14 mouse cellular contexts compared by ENCODE assay signal in genomic region chr1:153802691-153803090, GRCm38 (mm10). TPM values are rescaled to one million over a fixed set of nuclear protein-coding genes. Genes with fewer than 3 reads are reported as not detected.
DNase-seq lines count a peak whose midpoint lies in the region; ATAC-seq and TF ChIP-seq lines count a peak whose summit lies in the region.
"Had no signal": no experiment of that assay in that cellular context is flagged by ENCODE, and none has a peak within 500 bp of the region (broad histone marks: within the 10 kb centered on the region; RNA-seq: fewer than 3 reads in every experiment).

No protein-coding gene starts in this region.

- no peaks in the 10 kb centered on the region for H3K4me1 ChIP-seq in kidney, adult 2 months (ENCODE audit: control insufficient read depth, insufficient read depth, low read length)
- H3K4me1 ChIP-seq: hindbrain, embryonic 13.5 days had no signal

- WGBS in kidney, adult 2 months: 72% methylated on average over 7 of the region's 7 CpGs

- H3K36me3 ChIP-seq in kidney, adult 2 months (ENCODE audit: control insufficient read depth, insufficient read depth, low read length): no peaks in the 10 kb centered on the region
- H3K36me3 ChIP-seq: hindbrain, embryonic 13.5 days had no signal

- TF ChIP-seq POLR2A in kidney, adult 2 months (IDR thresholded peaks at IDR 0.05; ENCODE audit: low read depth, low read length): no peak

- no peaks in the 10 kb centered on the region; the same call in 1 of the 2 replicates for H3K27me3 ChIP-seq in kidney, adult 2 months (replicated peaks; ENCODE audit: control insufficient read depth, insufficient read depth, low read length)
- H3K27me3 ChIP-seq: hindbrain, embryonic 13.5 days had no signal

- TF ChIP-seq CTCF in kidney, adult 2 months (conservative IDR thresholded peaks at IDR 0.05; ENCODE audit: insufficient read depth, insufficient read length, low read depth, low read length): no peak

- peak overlapping the region; percentile 50; the same call in 1 of the 2 replicates for H3K27ac ChIP-seq in kidney, adult 2 months (ENCODE audit: insufficient read depth, low read depth, low read length)
- H3K27ac ChIP-seq: hindbrain, embryonic 13.5 days; kidney, postnatal 0 days had no signal

- DNase-seq in kidney, adult 2 months: peak; percentile 18
- no peak for DNase-seq in kidney, postnatal 4 days
- peak; percentile 3 for DNase-seq in urinary bladder, postnatal 25 days (ENCODE audit: low spot score)
- DNase-seq in urinary bladder, postnatal 10 days (ENCODE audit: low spot score): no peak
- peak; percentile 35 for DNase-seq in lung, postnatal 25 days (ENCODE audit: low spot score)
- DNase-seq in right cerebral cortex, postnatal 4 days: no peak
- DNase-seq: adrenal gland, postnatal 14 days; gastrocnemius, postnatal 36 days; layer of hippocampus, postnatal 36 days had no signal

- no peak for ATAC-seq in erythroblast, adult 5-6 weeks (replicated peaks; ENCODE audit: low FRiP score, poor library complexity, severe bottlenecking)
- ATAC-seq: forebrain, embryonic 16.5 days had no signal

- no peak overlapping the region for H3K4me3 ChIP-seq in kidney, adult 2 months (ENCODE audit: insufficient read depth, low read depth, low read length)
- H3K4me3 ChIP-seq: hindbrain, embryonic 13.5 days had no signal

RNA-seq across cellular contexts. Expression of gene Rgsl1, which starts 41.3 kb away (rescaled TPM):
- 0.08 TPM in 1 of 2 replicates, not detected in the other for polyA plus RNA-seq in kidney, adult 2 months (2012; rRNA removed)
- not detected in 2 replicates for total RNA-seq in erythroblast, adult 5-6 weeks (2015; ENCODE audit: low replicate concordance)
- not detected in 2 replicates for total RNA-seq in erythroblast, adult 5-6 weeks (2017; ENCODE audit: low replicate concordance)
- total RNA-seq: megakaryocyte, adult 5-6 weeks had no signal
- polyA plus RNA-seq: kidney, postnatal 0 days had no signal

RNA-seq across cellular contexts. Expression of gene Rnasel, which starts 53.5 kb away (rescaled TPM):
- 2.4 and 3.4 TPM in 2 replicates for polyA plus RNA-seq in kidney, adult 2 months (2012; rRNA removed)
- 171 and 180 TPM in 2 replicates for total RNA-seq in erythroblast, adult 5-6 weeks (2015; ENCODE audit: low replicate concordance)
- 259 and 394 TPM in 2 replicates for total RNA-seq in erythroblast, adult 5-6 weeks (2017; ENCODE audit: low replicate concordance)

Comparison
In these comparisons a context has a peak if more than half of its experiments do, and no peak if none do; other contexts are left out.
1. DNase-seq: peak in kidney, adult 2 months (single experiment), urinary bladder, postnatal 25 days (single experiment) and lung, postnatal 25 days (single experiment); none in kidney, postnatal 4 days (0 of 2), urinary bladder, postnatal 10 days (single experiment) and right cerebral cortex, postnatal 4 days (single experiment).